Mouse (Mus musculus) G1E (cell line): ENCODE measurements around the gene Msx3.

ENCODE experiments used
- CTCF ChIP-seq: IDR thresholded peaks from 2 replicates; pipeline ENCODE4 v1.5.1; 2012; ENCODE audit warnings: low read depth, low read length, inconsistent platforms, mixed read lengths
- GATA1 ChIP-seq: IDR thresholded peaks from 2 replicates; pipeline ENCODE4 v1.6.1; 2012; ENCODE audit warnings: borderline replicate concordance, low read length, inconsistent platforms, mixed read lengths

GRCm38 (mm10) chr7:140098466-140098865 is 49.6 kb upstream of the Msx3 start:
- TF ChIP-seq CTCF: no peak
- no peak for TF ChIP-seq GATA1
